Mouse (Mus musculus): ENCODE data around the gene Tenm4.

Gene Tenm4

GRCm38 (mm10) chr7:96408161-96408889 is 237.3 kb downstream of the Tenm4 start:
- DNase-seq (ENCODE audit: low read depth, low spot score) = no peak

GRCm38 (mm10) chr7:96409323-96409880 is 238.4 kb downstream of the Tenm4 start:
- no peak for DNase-seq (ENCODE audit: low read depth, low spot score)

- no peak for DNase-seq (ENCODE audit: low read depth, low spot score)
Observed at GRCm38 (mm10) chr7:96413822-96414221, 242.8 kb downstream of the Tenm4 start.

- DNase-seq (ENCODE audit: low read depth, low spot score) = no peak
Observed at GRCm38 (mm10) chr7:96414290-96415055, 243.4 kb downstream of the Tenm4 start.

GRCm38 (mm10) chr7:96417251-96418004 is 246.4 kb downstream of the Tenm4 start:
- DNase-seq (ENCODE audit: low read depth, low spot score) = peak; percentile 4

- no peak for DNase-seq (ENCODE audit: low read depth, low spot score)
Observed at GRCm38 (mm10) chr7:96418146-96418545, 247.1 kb downstream of the Tenm4 start.

- no peak for DNase-seq (ENCODE audit: low read depth, low spot score)
Observed at GRCm38 (mm10) chr7:96420045-96420444, 249.0 kb downstream of the Tenm4 start.

- DNase-seq (ENCODE audit: low read depth, low spot score) = no peak
Observed at GRCm38 (mm10) chr7:96420926-96421605, 250.0 kb downstream of the Tenm4 start.

GRCm38 (mm10) chr7:96426954-96427353 is 255.9 kb downstream of the Tenm4 start:
- DNase-seq (ENCODE audit: low read depth, low spot score) = no peak

- no peak for DNase-seq (ENCODE audit: low read depth, low spot score)
Observed at GRCm38 (mm10) chr7:96433307-96433706, 262.3 kb downstream of the Tenm4 start.

GRCm38 (mm10) chr7:96438392-96438791 is 267.3 kb downstream of the Tenm4 start:
- no peak for DNase-seq (ENCODE audit: low read depth, low spot score)

GRCm38 (mm10) chr7:96440161-96440707 is 269.2 kb downstream of the Tenm4 start:
- DNase-seq (ENCODE audit: low read depth, low spot score) = no peak

- no peak for DNase-seq (ENCODE audit: low read depth, low spot score)
Observed at GRCm38 (mm10) chr7:96445771-96446170, 274.7 kb downstream of the Tenm4 start.

GRCm38 (mm10) chr7:96447806-96448397 is 276.9 kb downstream of the Tenm4 start:
- DNase-seq (ENCODE audit: low read depth, low spot score) = no peak

GRCm38 (mm10) chr7:96455957-96456356 is 284.9 kb downstream of the Tenm4 start:
- DNase-seq (ENCODE audit: low read depth, low spot score) = no peak

GRCm38 (mm10) chr7:96456618-96457017 is 285.6 kb downstream of the Tenm4 start:
- DNase-seq (ENCODE audit: low read depth, low spot score) = peak; percentile 4

- no peak for DNase-seq (ENCODE audit: low read depth, low spot score)
Observed at GRCm38 (mm10) chr7:96457891-96458290, 286.8 kb downstream of the Tenm4 start.

GRCm38 (mm10) chr7:96458992-96459391 is 287.9 kb downstream of the Tenm4 start:
- no peak for DNase-seq (ENCODE audit: low read depth, low spot score)

GRCm38 (mm10) chr7:96466761-96467160 is 295.7 kb downstream of the Tenm4 start:
- DNase-seq (ENCODE audit: low read depth, low spot score) = no peak

GRCm38 (mm10) chr7:96470821-96471220 is 299.8 kb downstream of the Tenm4 start:
- no peak for DNase-seq (ENCODE audit: low read depth, low spot score)
